Mouse (Mus musculus) liver, postnatal 0 days (tissue): ENCODE measurements around the gene Rpl22. TPM values are rescaled to one million over a fixed set of nuclear protein-coding genes. Genes with fewer than 3 reads are reported as not detected.

Experiments
- ATAC-seq: fragments of 200-750 bp; cut with Nextera tagmentation; 2 replicates; pipeline ENCODE4 v1.8.0; 2017; ENCODE audit warnings: mild to moderate bottlenecking, moderate library complexity
- DNase-seq: peaks from one replicate; pipeline ENCODE4 v3.0.0-alpha.2; 2016
- H3K27ac ChIP-seq: fragments of 300-500 bp; sonication (generic); 2 replicates; pipeline ENCODE4 v1.5.1; 2014; ENCODE audit warnings: antibody characterized with exemption, moderate library complexity, mild to moderate bottlenecking, low read depth
- H3K27me3 ChIP-seq: fragments of 300-500 bp; sonication (generic); 2 replicates; pipeline ENCODE4 v1.6.1; 2014; ENCODE audit warnings: low read length, control low read depth, mixed read lengths; ENCODE audit not compliant: insufficient read depth
- H3K36me3 ChIP-seq: fragments of 300-500 bp; sonication (generic); replicated peaks from 2 replicates; pipeline ENCODE4 v1.6.1; 2014; ENCODE audit warnings: mild to moderate bottlenecking, control low read depth, low read length, moderate library complexity, mixed read lengths; ENCODE audit not compliant: insufficient read depth
- H3K4me1 ChIP-seq: fragments of 300-500 bp; sonication (generic); 2 replicates; pipeline ENCODE4 v1.6.1; 2014; ENCODE audit warnings: antibody characterized with exemption, mild to moderate bottlenecking, control low read depth; ENCODE audit not compliant: insufficient read depth
- H3K4me2 ChIP-seq: fragments of 300-500 bp; sonication (generic); 2 replicates; pipeline ENCODE4 v1.6.1; 2014; ENCODE audit warnings: low read depth, mild to moderate bottlenecking, low read length, moderate library complexity, mixed read lengths
- H3K4me3 ChIP-seq: fragments of 300-500 bp; sonication (generic); 2 replicates; pipeline ENCODE4 v1.5.1; 2014; ENCODE audit warnings: low read depth, low read length
- H3K9ac ChIP-seq: fragments of 300-500 bp; sonication (generic); replicated peaks from 2 replicates; pipeline ENCODE4 v1.6.1; 2014; ENCODE audit warnings: mild to moderate bottlenecking, moderate library complexity
- H3K9me3 ChIP-seq: fragments of 300-500 bp; sonication (generic); 2 replicates; pipeline ENCODE4 v1.6.1; 2016; ENCODE audit warnings: mild to moderate bottlenecking, control low read depth, low read length, mixed read lengths
- CTCF ChIP-seq: sonication (generic); IDR thresholded peaks from 2 replicates; pipeline ENCODE4 v1.5.1; 2016; ENCODE audit warnings: antibody characterized with exemption, low read depth
- EP300 ChIP-seq: IDR thresholded peaks from 2 replicates; pipeline ENCODE4 v1.6.1; 2016; ENCODE audit warnings: antibody characterized with exemption, low read depth, mild to moderate bottlenecking
- WGBS: fragments of 180-500 bp; shearing (Covaris S2); extraction: QIAGEN DNeasy Blood & Tissue Kit; methylation state at CpG from one replicate; pipeline ENCODE4 v1.1.7; 2014; ENCODE audit not compliant: insufficient replicate concordance; 5-methylcytosine and 5-hydroxymethylcytosine counted together
- polyA plus RNA-seq: library from polyadenylated mRNA; unstranded; fragments of >200 nt; fragmentation: Nextera tagmentation; extraction: Ambion mirVana; gene quantifications from 2 replicates; pipeline ENCODE4 v1.2.1, GENCODE M21; 2015

Gene Rpl22
- polyA plus RNA-seq, 1 experiment from 2014 or later, result 207 TPM

DNA sequence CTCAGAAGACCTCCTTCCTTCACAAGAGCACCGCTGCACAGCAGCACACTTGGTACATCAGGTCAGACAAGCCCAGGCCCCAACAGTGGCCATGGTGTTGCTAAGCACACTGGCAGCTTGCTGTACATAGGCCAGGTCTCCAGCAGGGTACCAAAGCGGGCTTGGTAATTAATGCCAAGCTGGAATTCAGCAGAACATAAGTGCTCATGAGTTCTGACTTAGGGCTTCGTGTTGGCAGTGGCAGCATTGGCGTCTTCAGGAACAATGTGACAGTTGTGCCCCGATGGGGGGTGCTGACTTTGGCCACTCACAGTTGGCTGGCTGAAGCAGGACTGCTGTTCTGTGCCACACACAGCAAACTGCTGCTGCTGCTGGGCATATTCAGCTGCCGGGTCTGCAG is 20.9 kb upstream of the Rpl22 start:
- H3K9ac ChIP-seq, result no peak overlapping the region
- no peak for ATAC-seq
- H3K27me3 ChIP-seq, result no peaks in the 10 kb centered on the region

GRCm38 (mm10) chr4:152305991-152306390 is 19.6 kb upstream of the Rpl22 start:
- no peaks in the 10 kb centered on the region for H3K4me1 ChIP-seq
- no peak overlapping the region for H3K9ac ChIP-seq
- ATAC-seq (no peak), DNase-seq (no peak)
- H3K27me3 ChIP-seq, result peaks cover under 1% of the 10 kb centered on the region; the same call in 1 of the 2 replicates
- TF ChIP-seq EP300, result no peak
- no peak for TF ChIP-seq CTCF
- no peak overlapping the region for H3K4me3 ChIP-seq
- H3K4me2 ChIP-seq, result no peak overlapping the region
- H3K9me3 ChIP-seq, result no peaks in the 10 kb centered on the region
- 72% methylated on average over 6 of the region's 6 CpGs for WGBS
- no peak overlapping the region for H3K27ac ChIP-seq
- H3K36me3 ChIP-seq, result peaks cover 12% of the 10 kb centered on the region

More for the DNA sequence above, 20.9 kb upstream of the Rpl22 start:
- Histone ChIP-seq H3K27ac (no peak overlapping the region), H3K36me3 (peaks cover 25% of the 10 kb centered on the region), H3K9me3 (no peaks in the 10 kb centered on the region), H3K4me1 (no peaks in the 10 kb centered on the region), H3K4me2 (no peak overlapping the region), H3K4me3 (no peak overlapping the region)
- no peak for DNase-seq
- TF ChIP-seq CTCF (no peak), EP300 (no peak)
- WGBS, result 86% methylated on average over 6 of the region's 6 CpGs

- H3K27ac ChIP-seq, result no peak overlapping the region
- H3K36me3 ChIP-seq, result peaks cover 5% of the 10 kb centered on the region; the same call in 1 of the 2 replicates
- H3K4me3 ChIP-seq, result no peak overlapping the region
- no peak for ATAC-seq
- no peak for TF ChIP-seq EP300
- no peak for TF ChIP-seq CTCF
- H3K9ac ChIP-seq, result no peak overlapping the region
- no peak for DNase-seq
- WGBS, result 83% methylated on average over 9 of the region's 9 CpGs
- no peaks in the 10 kb centered on the region for H3K9me3 ChIP-seq
- H3K4me1 ChIP-seq, result no peaks in the 10 kb centered on the region
- H3K4me2 ChIP-seq, result no peak overlapping the region
- H3K27me3 ChIP-seq, result peaks cover 16% of the 10 kb centered on the region
Measured at GRCm38 (mm10) chr4:152307542-152307941, 18.0 kb upstream of the Rpl22 start.

DNA sequence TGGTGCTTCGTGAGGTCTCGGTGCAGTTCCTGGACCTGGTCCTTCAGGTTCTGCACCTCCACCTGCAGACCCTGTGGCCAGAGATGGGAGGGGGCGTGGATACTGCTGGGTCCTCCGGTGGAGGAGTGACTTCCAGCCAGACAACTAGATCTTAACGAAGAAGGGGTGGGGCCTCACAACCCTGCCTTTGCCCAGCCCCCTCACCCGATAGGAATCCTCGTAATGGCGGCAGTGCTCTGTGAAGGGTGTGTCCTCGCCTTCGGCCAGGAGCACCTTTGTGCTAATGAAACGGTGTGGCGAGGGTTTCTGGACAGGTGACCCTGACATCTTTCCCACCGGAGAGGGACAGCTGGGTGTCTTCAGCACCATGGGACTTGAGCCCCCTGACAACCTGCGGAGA is 13.4 kb upstream of the Rpl22 start:
- no peak for ATAC-seq
- H3K27me3 ChIP-seq, result peaks cover 60% of the 10 kb centered on the region

GRCm38 (mm10) chr4:152313211-152313632 is 12.3 kb upstream of the Rpl22 start:
- peaks cover 68% of the 10 kb centered on the region for H3K27me3 ChIP-seq
- no peaks in the 10 kb centered on the region for H3K36me3 ChIP-seq
- peaks cover 2% of the 10 kb centered on the region; the same call in 1 of the 2 replicates for H3K4me1 ChIP-seq
- ATAC-seq (no peak), DNase-seq (no peak)
- H3K9ac ChIP-seq, result no peak overlapping the region
- peak overlapping the region; percentile 58 for H3K4me2 ChIP-seq
- TF ChIP-seq CTCF (no peak), EP300 (no peak)
- WGBS, result 1% methylated on average over 29 of the region's 29 CpGs
- H3K27ac ChIP-seq, result no peak overlapping the region
- H3K4me3 ChIP-seq, result peak overlapping the region; percentile 30
- H3K9me3 ChIP-seq, result no peaks in the 10 kb centered on the region

More for the DNA sequence above, 13.4 kb upstream of the Rpl22 start:
- H3K9ac ChIP-seq, result no peak overlapping the region
- no peak overlapping the region for H3K4me2 ChIP-seq
- H3K4me1 ChIP-seq, result peaks cover 2% of the 10 kb centered on the region; the same call in 1 of the 2 replicates
- no peaks in the 10 kb centered on the region for H3K9me3 ChIP-seq
- WGBS, result 4% methylated on average over 14 of the region's 14 CpGs
- DNase-seq, result no peak
- H3K36me3 ChIP-seq, result no peaks in the 10 kb centered on the region
- H3K27ac ChIP-seq, result no peak overlapping the region
- TF ChIP-seq EP300 (no peak), CTCF (no peak)
- no peak overlapping the region for H3K4me3 ChIP-seq

GRCm38 (mm10) chr4:152313934-152314333 is 11.6 kb upstream of the Rpl22 start:
- TF ChIP-seq EP300, result no peak
- no peak for TF ChIP-seq CTCF
- no peak for DNase-seq
- no peak for ATAC-seq
- Histone ChIP-seq H3K4me1 (peaks cover 8% of the 10 kb centered on the region), H3K9me3 (no peaks in the 10 kb centered on the region), H3K36me3 (no peaks in the 10 kb centered on the region), H3K9ac (no peak overlapping the region), H3K27me3 (peaks cover 70% of the 10 kb centered on the region), H3K27ac (no peak overlapping the region), H3K4me2 (no peak overlapping the region), H3K4me3 (no peak overlapping the region)
